Mouse (Mus musculus) kidney, postnatal 36 days (tissue): Measurements from ENCODE around the gene Rora.

ENCODE experiments used
- DNase-seq, 2 experiments: peaks; one replicate each; pipeline ENCODE4 v3.0.0; 2021 to 2022; ENCODE audit warnings: mixed read lengths in 2 of 2

Rora gene

DNA sequence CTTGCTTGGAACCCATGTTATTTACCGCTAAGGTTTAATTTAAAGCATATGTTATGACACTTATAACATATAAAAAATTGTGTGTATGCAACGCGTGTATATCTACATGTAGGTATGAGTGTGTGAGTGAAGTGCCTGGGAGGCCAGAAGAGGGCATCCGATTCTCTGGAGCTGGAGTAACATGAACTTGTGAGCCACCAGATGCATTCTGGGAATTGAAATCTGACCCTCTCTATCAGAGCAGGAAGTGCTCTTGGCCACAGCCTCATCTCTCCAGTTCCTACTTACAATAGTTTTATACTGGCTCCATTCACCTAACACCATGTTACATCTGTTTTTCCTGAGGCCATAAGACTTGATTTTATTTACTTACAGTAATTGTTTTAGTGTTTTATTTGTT, 238.8 kb downstream of the Rora start:
- DNase-seq, result no peak

GRCm38 (mm10) chr9:68892859-68893258, 239.3 kb downstream of the Rora start:
- peak in 1 of 2 experiments; percentile 17 for DNase-seq

DNA sequence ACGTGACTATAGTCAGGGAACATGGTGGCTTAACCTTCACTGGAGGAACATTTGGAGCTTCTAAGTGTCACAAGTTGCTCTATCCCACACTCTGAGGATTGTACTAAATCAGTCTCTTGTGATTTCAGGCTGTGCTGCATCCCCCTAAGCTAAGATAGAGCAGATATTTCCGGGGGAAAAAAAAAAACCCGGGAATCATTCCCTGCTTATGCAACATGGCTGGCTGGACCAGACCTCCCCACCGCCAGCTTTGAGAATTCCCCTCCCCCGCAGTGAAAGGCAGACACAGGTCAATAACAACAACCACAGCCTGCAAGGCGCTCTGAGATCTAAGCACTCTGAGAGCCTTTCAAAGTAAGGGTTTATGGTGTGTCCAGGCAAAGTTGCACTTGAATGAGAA, 244.7 kb downstream of the Rora start:
- peak in 1 of 2 experiments; percentile 24 for DNase-seq

DNA sequence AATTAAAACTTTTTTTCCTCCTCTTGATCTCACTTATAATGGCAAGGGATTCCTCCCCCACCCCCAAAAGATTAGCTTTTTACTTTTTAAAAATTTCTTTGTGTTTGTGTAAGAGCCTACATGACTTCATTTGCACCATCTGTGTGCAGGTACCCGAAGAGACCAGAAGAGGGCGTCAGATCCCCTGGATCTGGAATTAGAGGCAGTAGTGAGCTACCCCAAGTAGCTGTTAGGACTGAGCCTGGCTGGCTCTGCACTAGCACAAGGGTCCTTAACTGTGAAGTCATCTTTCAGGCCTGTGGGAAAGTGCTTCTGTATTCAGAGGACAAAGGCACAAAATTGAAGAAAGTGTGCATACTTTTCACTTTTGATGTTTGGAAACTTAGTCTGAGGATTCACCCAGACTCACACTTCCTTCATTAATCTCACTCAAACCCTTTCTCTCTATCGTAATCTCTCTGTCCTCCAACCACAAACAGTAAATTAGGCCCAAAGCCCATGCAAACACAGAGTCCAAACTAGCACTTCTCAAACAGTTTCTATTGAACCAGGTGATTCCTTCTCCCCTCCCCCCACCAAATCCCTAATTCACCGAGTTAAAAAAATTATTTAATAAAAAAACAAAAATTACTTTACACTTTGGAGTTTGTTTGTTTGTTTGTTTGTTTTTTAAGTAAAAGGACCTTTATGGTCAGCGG, 246.1 kb downstream of the Rora start:
- DNase-seq, result no peak

DNA sequence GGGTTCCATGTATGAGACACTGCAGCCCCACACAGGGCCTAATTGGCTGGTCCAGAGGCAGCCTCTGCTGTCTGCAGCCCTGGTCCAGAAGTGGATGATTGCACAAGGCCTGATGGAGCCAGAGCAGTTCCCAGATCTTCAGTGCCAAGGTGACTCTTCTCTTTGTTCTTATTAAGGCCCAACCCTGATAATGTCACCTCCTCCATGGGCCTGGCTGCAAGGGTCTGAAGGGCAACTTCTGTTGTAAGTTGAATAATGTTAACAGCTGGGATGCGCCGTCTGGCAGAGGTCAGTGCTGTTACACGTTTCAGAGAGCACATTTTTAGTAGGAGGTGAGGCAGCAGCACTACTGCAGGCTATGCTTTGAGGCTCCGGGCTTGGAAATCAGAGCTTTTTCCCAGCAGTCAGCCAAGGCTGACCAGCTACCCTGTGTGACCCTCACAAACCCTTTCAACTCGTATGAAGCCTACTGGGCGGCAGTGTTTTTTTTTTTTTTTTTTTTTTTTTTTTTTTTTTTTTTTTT, 252.8 kb downstream of the Rora start:
- no peak for DNase-seq

GRCm38 (mm10) chr9:68912483-68913151, 259.0 kb downstream of the Rora start:
- peak; percentile 38 to 59 for DNase-seq

DNA sequence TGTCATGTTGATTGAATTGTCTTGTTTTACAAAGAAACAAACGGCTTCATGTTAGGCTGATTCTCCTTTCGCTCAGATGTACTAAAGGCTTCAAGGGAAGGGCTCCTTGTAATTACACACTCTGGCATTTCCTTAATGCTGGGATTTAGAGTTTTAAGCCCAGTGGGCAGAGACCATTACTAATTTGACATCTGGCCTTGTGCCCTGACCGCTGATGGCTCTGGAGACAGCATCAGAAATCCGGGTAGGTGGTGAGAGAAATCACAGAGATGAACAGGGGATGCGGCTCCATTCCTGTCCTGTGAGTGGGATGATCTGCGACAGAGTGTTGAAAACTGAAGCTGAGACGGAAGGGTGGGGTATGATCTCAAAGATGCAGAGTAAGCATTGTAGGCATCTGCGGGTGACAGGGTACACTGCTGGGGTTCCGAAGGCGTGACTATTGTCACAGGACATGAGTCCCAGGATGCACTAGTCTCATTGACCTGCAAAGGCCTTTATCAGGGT, 259.7 kb downstream of the Rora start:
- peak in 1 of 2 experiments; percentile 12 for DNase-seq

GRCm38 (mm10) chr9:68914541-68915275, 261.1 kb downstream of the Rora start:
- no peak for DNase-seq

GRCm38 (mm10) chr9:68916741-68917140, 263.2 kb downstream of the Rora start:
- no peak for DNase-seq

DNA sequence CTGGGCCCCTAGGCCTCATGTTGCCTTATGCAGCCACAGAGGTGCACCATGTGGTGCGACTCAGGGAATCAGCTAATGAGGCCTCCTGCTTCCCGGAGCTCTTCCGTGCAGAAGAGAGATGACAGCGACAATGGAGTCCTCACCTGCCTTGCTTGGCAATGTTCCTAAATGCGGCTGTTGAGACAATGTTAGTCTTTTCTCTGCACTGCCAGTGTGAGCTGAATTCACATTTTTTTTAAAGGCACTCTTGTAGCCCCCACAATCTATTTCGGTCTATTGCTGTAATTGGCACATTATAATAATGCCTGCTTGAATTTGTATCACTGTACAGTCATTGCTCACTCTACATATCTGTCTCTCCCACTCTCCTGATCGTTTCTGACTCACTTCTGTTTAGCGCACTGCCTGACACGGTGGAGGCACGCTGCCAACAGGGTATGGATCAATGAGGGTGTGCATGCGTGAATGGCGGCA, 269.6 kb downstream of the Rora start:
- no peak for DNase-seq

DNA sequence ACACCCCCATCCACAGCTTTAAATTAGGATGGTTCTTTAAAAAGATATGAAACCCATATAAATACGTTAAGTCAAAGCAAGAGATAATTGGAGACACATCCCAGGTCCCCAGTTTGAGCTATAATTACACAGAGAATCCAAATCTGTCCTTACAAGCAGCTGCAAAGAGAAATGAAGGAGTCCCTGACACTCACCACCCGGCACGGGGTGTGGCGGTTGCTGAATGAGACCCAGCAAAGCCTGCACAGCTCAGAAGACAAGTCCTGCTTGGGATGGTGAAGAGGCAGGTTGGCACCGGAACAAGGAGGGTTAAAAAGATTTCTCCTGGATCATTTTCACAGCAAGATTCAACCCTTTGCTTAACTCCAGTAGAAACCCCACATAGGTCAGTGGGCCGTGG, 272.8 kb downstream of the Rora start:
- DNase-seq, result no peak

GRCm38 (mm10) chr9:68933159-68933558, 279.6 kb downstream of the Rora start:
- no peak for DNase-seq

- DNase-seq, result no peak
Observed at GRCm38 (mm10) chr9:68934238-68934637, 280.7 kb downstream of the Rora start.

DNA sequence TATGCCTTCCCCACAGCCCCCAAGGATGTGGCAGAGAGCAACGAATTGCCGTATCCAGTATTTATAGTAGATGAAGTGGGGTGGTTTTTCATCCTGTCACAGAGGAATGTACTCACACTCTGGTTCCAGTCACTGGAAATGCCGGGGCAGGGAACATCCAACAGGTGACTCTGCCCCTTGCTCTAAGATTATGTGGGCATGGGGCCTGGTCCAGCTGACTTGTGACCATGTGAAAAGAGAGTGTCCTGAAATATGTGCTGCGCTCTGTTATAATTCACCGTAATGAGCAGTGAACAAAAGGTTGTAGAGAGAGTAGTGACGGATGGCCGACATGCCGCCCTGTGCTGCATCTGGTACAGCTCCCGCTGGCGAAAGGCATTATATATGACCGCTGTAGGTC, 282.0 kb downstream of the Rora start:
- no peak for DNase-seq

DNA sequence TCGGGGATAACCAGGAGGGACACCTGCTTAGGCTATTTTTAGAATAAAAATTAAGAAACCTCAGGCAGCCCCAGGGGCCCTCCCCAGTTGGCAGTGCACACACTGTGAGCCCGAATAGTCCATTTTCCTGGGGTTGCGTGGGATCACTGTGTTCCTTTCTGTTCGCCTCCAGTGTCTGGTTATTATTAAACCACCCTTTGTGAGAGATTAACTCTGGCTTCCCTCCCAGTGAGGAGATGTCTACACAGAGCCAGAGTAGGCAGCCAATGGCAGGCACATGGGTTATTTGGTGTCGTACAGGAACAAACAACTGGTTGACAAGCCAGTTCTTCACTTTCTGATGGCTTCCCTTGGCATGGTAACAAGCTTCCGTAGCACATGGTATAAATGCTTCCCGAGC, 287.5 kb downstream of the Rora start:
- peak; percentile 71 to 93 for DNase-seq

GRCm38 (mm10) chr9:68942595-68943011, 289.0 kb downstream of the Rora start:
- peak in 1 of 2 experiments; percentile 20 for DNase-seq

GRCm38 (mm10) chr9:68944026-68944425, 290.4 kb downstream of the Rora start:
- DNase-seq, result no peak

DNA sequence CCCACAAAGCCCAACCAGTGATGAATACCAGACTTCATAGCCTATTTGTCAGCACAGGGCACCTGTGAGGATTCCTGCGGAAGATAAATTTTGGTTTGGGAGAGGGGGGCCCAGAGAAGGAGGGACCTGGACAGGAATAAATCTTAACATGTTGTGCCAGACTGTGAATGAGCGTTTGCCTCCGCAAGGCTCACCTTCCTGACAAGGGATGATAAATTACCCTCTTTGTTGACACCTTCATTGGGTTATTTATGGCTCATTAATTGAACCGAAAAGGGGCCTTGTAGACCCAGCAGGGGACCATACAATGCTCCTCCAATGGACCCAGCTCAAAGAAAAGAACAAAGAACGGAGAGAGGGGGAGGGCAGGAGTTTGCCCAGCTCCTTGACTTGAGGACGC, 294.1 kb downstream of the Rora start:
- no peak for DNase-seq

GRCm38 (mm10) chr9:68948141-68948540, 294.6 kb downstream of the Rora start:
- DNase-seq, result no peak

DNA sequence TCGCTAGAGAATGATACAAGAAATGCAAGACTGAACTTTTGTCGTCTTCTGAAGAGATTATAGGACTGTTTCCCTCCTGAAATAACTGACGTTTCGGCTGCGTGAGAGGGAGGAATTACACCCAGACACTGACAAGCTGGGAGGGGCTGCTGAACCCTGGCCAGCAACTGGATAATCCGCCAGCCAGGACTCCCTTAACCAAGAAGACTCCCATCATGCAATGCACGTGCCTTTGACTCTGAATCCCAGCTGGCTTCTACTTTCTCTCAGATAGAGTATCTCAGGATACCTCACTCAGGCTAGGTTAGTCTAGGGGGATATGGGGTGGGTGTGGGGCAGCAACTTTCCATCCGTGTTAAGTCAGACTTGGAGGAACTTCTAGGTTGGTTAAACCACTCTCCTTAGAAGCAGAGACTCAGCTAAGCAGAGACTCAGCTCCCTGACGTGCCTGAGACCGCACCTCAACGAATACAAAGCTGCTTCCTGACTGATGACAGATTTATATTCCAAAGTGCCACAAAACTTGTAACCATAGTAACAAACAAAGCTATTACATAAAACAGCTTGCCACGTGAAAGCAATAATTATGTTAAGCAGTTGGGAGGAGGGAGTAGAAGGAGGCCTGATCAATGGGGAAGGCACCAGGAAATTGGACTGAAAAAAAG, 302.8 kb downstream of the Rora start:
- DNase-seq, result peak; percentile 19 to 32

DNA sequence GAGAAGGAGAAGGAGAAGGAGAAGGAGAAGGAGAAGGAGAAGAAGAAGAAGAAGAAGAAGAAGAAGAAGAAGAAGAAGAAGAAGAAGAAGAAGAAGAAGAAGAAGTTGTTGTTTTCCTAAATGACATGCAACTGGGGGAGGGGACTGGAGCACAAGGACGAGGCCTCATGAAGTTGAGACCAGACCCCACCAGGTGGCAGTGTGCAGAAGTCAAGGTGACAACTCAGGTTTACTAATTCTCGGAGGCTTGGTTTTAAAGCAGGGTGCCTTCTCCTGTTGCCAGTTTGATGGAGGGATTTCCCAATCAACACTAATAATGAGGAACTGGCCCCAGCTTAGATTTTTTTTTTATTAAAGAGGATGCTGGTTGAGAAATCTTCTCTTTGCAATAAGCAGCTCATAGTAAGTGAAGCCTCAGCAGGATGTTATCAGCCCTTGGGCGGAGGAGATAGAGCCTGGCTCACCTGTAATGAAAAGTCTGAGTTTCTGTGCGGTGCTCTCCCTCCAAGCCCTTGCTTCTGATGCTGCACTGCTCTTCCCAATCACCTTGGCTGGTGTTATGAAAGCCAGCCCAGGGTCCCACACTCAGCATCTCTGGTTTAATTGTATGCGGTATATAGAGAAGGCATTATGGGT, 303.5 kb downstream of the Rora start:
- peak; percentile 70 to 88 for DNase-seq

DNA sequence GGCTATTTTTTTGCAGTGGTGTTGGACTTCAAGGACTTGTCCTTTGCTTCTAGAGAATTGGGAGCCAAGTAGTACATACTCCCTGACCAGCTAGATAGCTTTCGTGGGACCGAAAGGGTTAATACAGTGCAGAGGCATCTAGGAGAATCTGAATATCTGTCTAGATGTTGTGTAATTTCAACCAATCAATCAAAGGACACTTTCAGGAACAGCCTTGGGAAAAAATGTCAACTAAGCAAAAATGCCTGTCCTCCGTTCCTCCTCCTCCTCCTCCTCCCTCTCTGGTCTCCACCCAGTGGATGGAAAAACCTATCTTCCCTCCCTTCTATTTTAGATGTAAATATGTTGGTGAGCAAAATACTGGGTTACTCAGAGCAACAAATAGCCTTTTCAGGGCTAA, 304.2 kb downstream of the Rora start:
- DNase-seq, result no peak
